Mouse (Mus musculus): ENCODE data around the gene Anks3. TPM values are rescaled to one million over a fixed set of nuclear protein-coding genes. Genes with fewer than 3 reads are reported as not detected.

Gene Anks3
- total and polyA plus RNA-seq, 3 experiments: 17.5 to 36.6 (median 24.4) TPM

- Histone ChIP-seq H3K36me3 (replicated peaks) (peaks cover 42% of the 10 kb centered on the region), H3K27me3 (ENCODE audit: insufficient read depth, low read length) (no peaks in the 10 kb centered on the region), H3K4me3 (ENCODE audit: low read depth, low read length) (peak overlapping the region; percentile 90), H3K4me1 (ENCODE audit: insufficient read depth, low read depth, low read length) (peaks cover 43% of the 10 kb centered on the region), H3K9me3 (replicated peaks) (no peaks in the 10 kb centered on the region)
- ATAC-seq (ENCODE audit: extremely low read depth, insufficient number of reproducible peaks, low FRiP score, poor library complexity, severe bottlenecking): no peak
- DNase-seq (ENCODE audit: low spot score): peak; percentile 19
- TF ChIP-seq POLR2AphosphoS5 (IDR thresholded peaks at IDR 0.05; ENCODE audit: insufficient replicate concordance, low read depth, low read length) (no peak), GATA2 (IDR thresholded peaks at IDR 0.05; ENCODE audit: borderline replicate concordance, low read depth, low read length) (no peak), TAL1 (conservative IDR thresholded peaks at IDR 0.05; ENCODE audit: low read depth, low read length) (no peak), GATA1 (IDR thresholded peaks at IDR 0.05; ENCODE audit: borderline replicate concordance, low read length) (no peak), CTCF (IDR thresholded peaks at IDR 0.05; ENCODE audit: low read depth, low read length) (no peak)
Observed at GRCm38 (mm10) chr16:4963346-4963745, 659 bp downstream of the Anks3 start.

GRCm38 (mm10) chr16:4960260-4960659 lies 3.7 kb downstream of the Anks3 start:
- no peak for TF ChIP-seq GATA2 (IDR thresholded peaks at IDR 0.05; ENCODE audit: borderline replicate concordance, low read depth, low read length)
- no peak for TF ChIP-seq POLR2AphosphoS5 (IDR thresholded peaks at IDR 0.05; ENCODE audit: insufficient replicate concordance, low read depth, low read length)
- TF ChIP-seq CTCF (IDR thresholded peaks at IDR 0.05; ENCODE audit: low read depth, low read length): no peak
- TF ChIP-seq TAL1 (conservative IDR thresholded peaks at IDR 0.05; ENCODE audit: low read depth, low read length): no peak
- no peak for TF ChIP-seq GATA1 (IDR thresholded peaks at IDR 0.05; ENCODE audit: borderline replicate concordance, low read length)
- no peak for ATAC-seq (ENCODE audit: extremely low read depth, insufficient number of reproducible peaks, low FRiP score, poor library complexity, severe bottlenecking)
- peaks cover 35% of the 10 kb centered on the region for H3K4me1 ChIP-seq (ENCODE audit: insufficient read depth, low read depth, low read length)

GRCm38 (mm10) chr16:4957446-4957845 lies 6.6 kb downstream of the Anks3 start:
- Histone ChIP-seq H3K4me1 (ENCODE audit: insufficient read depth, low read depth, low read length) (peaks cover 18% of the 10 kb centered on the region), H3K36me3 (replicated peaks) (peaks cover 91% of the 10 kb centered on the region), H3K4me3 (ENCODE audit: low read depth, low read length) (no peak overlapping the region), H3K9me3 (replicated peaks) (no peaks in the 10 kb centered on the region), H3K27me3 (ENCODE audit: insufficient read depth, low read length) (no peaks in the 10 kb centered on the region)
- TF ChIP-seq GATA2 (IDR thresholded peaks at IDR 0.05; ENCODE audit: borderline replicate concordance, low read depth, low read length) (no peak), GATA1 (IDR thresholded peaks at IDR 0.05; ENCODE audit: borderline replicate concordance, low read length) (no peak)
- ATAC-seq (ENCODE audit: extremely low read depth, insufficient number of reproducible peaks, low FRiP score, poor library complexity, severe bottlenecking) (no peak), DNase-seq (ENCODE audit: low spot score) (no peak)

More at GRCm38 (mm10) chr16:4960260-4960659, 3.7 kb downstream of the Anks3 start:
- Histone ChIP-seq H3K27me3 (ENCODE audit: insufficient read depth, low read length) (no peaks in the 10 kb centered on the region), H3K9me3 (replicated peaks) (no peaks in the 10 kb centered on the region), H3K36me3 (replicated peaks) (peaks cover 65% of the 10 kb centered on the region), H3K4me3 (ENCODE audit: low read depth, low read length) (no peak overlapping the region)
- DNase-seq (ENCODE audit: low spot score): no peak

GRCm38 (mm10) chr16:4956609-4957008 lies 7.4 kb downstream of the Anks3 start:
- Histone ChIP-seq H3K4me3 (ENCODE audit: low read depth, low read length) (no peak overlapping the region), H3K36me3 (replicated peaks) (peaks cover 93% of the 10 kb centered on the region), H3K4me1 (ENCODE audit: insufficient read depth, low read depth, low read length) (peaks cover 11% of the 10 kb centered on the region), H3K27me3 (ENCODE audit: insufficient read depth, low read length) (no peaks in the 10 kb centered on the region), H3K9me3 (replicated peaks) (no peaks in the 10 kb centered on the region)
- no peak for DNase-seq (ENCODE audit: low spot score)
- no peak for ATAC-seq (ENCODE audit: extremely low read depth, insufficient number of reproducible peaks, low FRiP score, poor library complexity, severe bottlenecking)
- no peak for TF ChIP-seq CTCF (IDR thresholded peaks at IDR 0.05; ENCODE audit: low read depth, low read length)
- TF ChIP-seq GATA1 (IDR thresholded peaks at IDR 0.05; ENCODE audit: borderline replicate concordance, low read length): no peak
- no peak for TF ChIP-seq POLR2AphosphoS5 (IDR thresholded peaks at IDR 0.05; ENCODE audit: insufficient replicate concordance, low read depth, low read length)

- TF ChIP-seq CTCF (IDR thresholded peaks at IDR 0.05; ENCODE audit: low read depth, low read length): no peak
- TF ChIP-seq GATA1 (IDR thresholded peaks at IDR 0.05; ENCODE audit: borderline replicate concordance, low read length): no peak
- no peak for TF ChIP-seq TAL1 (conservative IDR thresholded peaks at IDR 0.05; ENCODE audit: low read depth, low read length)
- TF ChIP-seq POLR2AphosphoS5 (IDR thresholded peaks at IDR 0.05; ENCODE audit: insufficient replicate concordance, low read depth, low read length): no peak
- TF ChIP-seq GATA2 (IDR thresholded peaks at IDR 0.05; ENCODE audit: borderline replicate concordance, low read depth, low read length): no peak
- Histone ChIP-seq H3K36me3 (replicated peaks) (peaks cover 86% of the 10 kb centered on the region), H3K4me1 (ENCODE audit: insufficient read depth, low read depth, low read length) (no peaks in the 10 kb centered on the region), H3K4me3 (ENCODE audit: low read depth, low read length) (no peak overlapping the region), H3K9me3 (replicated peaks) (no peaks in the 10 kb centered on the region), H3K27me3 (ENCODE audit: insufficient read depth, low read length) (no peaks in the 10 kb centered on the region)
- no peak for ATAC-seq (ENCODE audit: extremely low read depth, insufficient number of reproducible peaks, low FRiP score, poor library complexity, severe bottlenecking)
- no peak for DNase-seq (ENCODE audit: low spot score)
Observed at GRCm38 (mm10) chr16:4947378-4947777, 16.6 kb downstream of the Anks3 start.

- no peak for TF ChIP-seq GATA2 (IDR thresholded peaks at IDR 0.05; ENCODE audit: borderline replicate concordance, low read depth, low read length)
- TF ChIP-seq CTCF (IDR thresholded peaks at IDR 0.05; ENCODE audit: low read depth, low read length): no peak
- TF ChIP-seq POLR2AphosphoS5 (IDR thresholded peaks at IDR 0.05; ENCODE audit: insufficient replicate concordance, low read depth, low read length): no peak
- TF ChIP-seq GATA1 (IDR thresholded peaks at IDR 0.05; ENCODE audit: borderline replicate concordance, low read length): no peak
- no peak for TF ChIP-seq TAL1 (conservative IDR thresholded peaks at IDR 0.05; ENCODE audit: low read depth, low read length)
- no peaks in the 10 kb centered on the region for H3K27me3 ChIP-seq (ENCODE audit: insufficient read depth, low read length)
- DNase-seq (ENCODE audit: low spot score) (no peak), ATAC-seq (ENCODE audit: extremely low read depth, insufficient number of reproducible peaks, low FRiP score, poor library complexity, severe bottlenecking) (no peak)
- H3K4me3 ChIP-seq (ENCODE audit: low read depth, low read length): no peak overlapping the region
- H3K9me3 ChIP-seq (replicated peaks): no peaks in the 10 kb centered on the region
- H3K4me1 ChIP-seq (ENCODE audit: insufficient read depth, low read depth, low read length): no peaks in the 10 kb centered on the region
- H3K36me3 ChIP-seq (replicated peaks): peaks cover 86% of the 10 kb centered on the region
Observed at GRCm38 (mm10) chr16:4946155-4946554, 17.9 kb downstream of the Anks3 start.

- H3K4me1 ChIP-seq (ENCODE audit: insufficient read depth, low read depth, low read length): peaks cover 5% of the 10 kb centered on the region
- ATAC-seq (ENCODE audit: extremely low read depth, insufficient number of reproducible peaks, low FRiP score, poor library complexity, severe bottlenecking): no peak
- no peaks in the 10 kb centered on the region for H3K27me3 ChIP-seq (ENCODE audit: insufficient read depth, low read length)
- no peak overlapping the region for H3K4me3 ChIP-seq (ENCODE audit: low read depth, low read length)
- no peaks in the 10 kb centered on the region for H3K9me3 ChIP-seq (replicated peaks)
- peaks cover 87% of the 10 kb centered on the region for H3K36me3 ChIP-seq (replicated peaks)
- no peak for TF ChIP-seq GATA2 (IDR thresholded peaks at IDR 0.05; ENCODE audit: borderline replicate concordance, low read depth, low read length)
- TF ChIP-seq TAL1 (conservative IDR thresholded peaks at IDR 0.05; ENCODE audit: low read depth, low read length): no peak
- TF ChIP-seq GATA1 (IDR thresholded peaks at IDR 0.05; ENCODE audit: borderline replicate concordance, low read length): no peak
- TF ChIP-seq CTCF (IDR thresholded peaks at IDR 0.05; ENCODE audit: low read depth, low read length): no peak
- TF ChIP-seq POLR2AphosphoS5 (IDR thresholded peaks at IDR 0.05; ENCODE audit: insufficient replicate concordance, low read depth, low read length): no peak
- DNase-seq (ENCODE audit: low spot score): no peak
Observed at GRCm38 (mm10) chr16:4945415-4945814, 18.6 kb downstream of the Anks3 start.

All from G1E (cell line).